Mouse (Mus musculus) forelimb bud, embryonic 11.5 days (tissue): Measurements from ENCODE around the gene Sugct.
"Not testable (repeated sequence)": the region's sequence is repeated elsewhere in the genome, so short reads cannot be mapped to it uniquely, and the experiment has no call there.

Experiments used
- DNase-seq: peaks from one replicate; pipeline ENCODE4 v3.0.0-alpha.2; 2012; ENCODE audit warnings: low read depth, low spot score

Sugct gene

DNA sequence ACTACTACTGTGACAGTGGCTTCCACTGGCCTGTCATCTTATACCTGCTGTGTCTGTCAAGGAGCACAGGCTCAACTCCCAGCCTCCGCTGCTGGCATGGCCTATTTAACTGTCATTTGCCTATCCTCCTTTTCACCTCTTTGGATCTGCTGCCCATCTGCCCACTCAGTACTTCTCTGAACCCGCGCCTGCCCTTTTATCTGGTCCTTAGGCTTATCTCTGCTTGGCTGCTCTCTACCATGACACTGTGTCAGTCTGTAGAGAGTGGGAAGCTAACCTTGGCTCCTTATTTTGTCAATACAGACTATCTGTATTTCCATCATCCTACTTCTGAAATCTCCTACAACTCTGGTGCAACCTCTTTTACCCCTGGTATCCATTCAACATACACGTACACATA lies 793.9 kb downstream of the Sugct start:
- DNase-seq = no peak

DNA sequence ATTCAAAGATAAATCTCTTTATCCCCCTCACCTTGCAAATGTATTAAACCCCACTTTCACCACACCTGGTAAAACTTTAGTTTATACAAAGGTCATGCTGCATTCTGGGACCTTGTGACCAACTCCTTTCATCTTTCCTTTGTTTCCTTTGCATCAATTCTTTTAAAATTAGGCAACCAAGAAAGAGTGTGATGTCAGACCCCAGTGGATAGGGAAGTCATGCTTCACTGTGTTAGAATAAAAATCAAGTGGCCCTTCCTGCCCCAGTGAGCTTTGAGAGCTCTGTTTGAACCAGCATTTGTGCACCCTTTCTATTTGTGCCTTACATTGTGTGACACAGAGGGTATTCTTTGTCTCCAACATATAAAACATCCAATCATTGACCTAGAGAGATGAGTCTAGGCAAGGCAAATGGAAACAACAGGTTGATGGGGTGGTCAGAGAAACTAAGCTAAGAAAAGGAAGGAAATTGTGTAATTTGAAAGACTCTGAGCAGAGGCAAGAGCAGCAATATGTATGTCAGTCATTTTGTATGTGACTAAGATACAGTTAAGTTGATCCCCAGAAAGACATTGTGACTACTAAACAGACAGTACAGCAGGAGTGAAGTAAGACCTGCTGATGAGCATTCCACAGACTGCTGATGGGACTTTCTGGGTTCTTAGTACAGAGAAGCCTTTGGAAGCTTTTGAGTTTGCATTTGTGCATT lies 797.1 kb downstream of the Sugct start:
- DNase-seq = no peak

- DNase-seq = no peak
Measured at GRCm38 (mm10) chr13:16878056-16878455, 817.3 kb downstream of the Sugct start.

GRCm38 (mm10) chr13:16859986-16860385 lies 835.4 kb downstream of the Sugct start:
- no peak for DNase-seq

- no peak for DNase-seq
Measured at GRCm38 (mm10) chr13:16847236-16847635, 848.1 kb downstream of the Sugct start.

GRCm38 (mm10) chr13:16840994-16841393 lies 854.4 kb downstream of the Sugct start:
- no peak for DNase-seq

- no peak for DNase-seq
Measured at GRCm38 (mm10) chr13:16838409-16838808, 856.9 kb downstream of the Sugct start.

DNA sequence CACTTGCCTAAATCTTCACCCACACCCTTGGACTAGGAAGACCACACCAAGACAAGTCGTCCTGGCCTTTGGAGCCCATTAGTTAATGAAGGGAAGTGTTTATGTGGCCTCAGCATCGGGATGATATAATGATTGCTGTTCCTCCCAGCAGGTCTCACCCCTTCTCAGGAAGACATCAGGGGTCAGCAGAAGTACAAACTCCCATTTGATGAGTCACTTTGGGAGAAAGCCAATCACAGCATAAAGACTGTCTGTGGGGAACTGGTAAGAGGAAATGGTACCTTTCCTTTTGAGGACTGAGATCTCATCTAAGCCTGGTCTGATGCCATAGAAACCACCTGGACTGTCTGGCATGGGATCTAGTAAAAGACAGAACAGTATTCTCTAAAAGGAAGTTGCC lies 860.2 kb downstream of the Sugct start:
- no peak for DNase-seq

- no peak for DNase-seq
Measured at GRCm38 (mm10) chr13:16833069-16833468, 862.3 kb downstream of the Sugct start.

- no peak for DNase-seq
Measured at GRCm38 (mm10) chr13:16831840-16832239, 863.5 kb downstream of the Sugct start.

- DNase-seq = not testable (repeated sequence)
Measured at GRCm38 (mm10) chr13:16830291-16830690, 865.1 kb downstream of the Sugct start.

DNA sequence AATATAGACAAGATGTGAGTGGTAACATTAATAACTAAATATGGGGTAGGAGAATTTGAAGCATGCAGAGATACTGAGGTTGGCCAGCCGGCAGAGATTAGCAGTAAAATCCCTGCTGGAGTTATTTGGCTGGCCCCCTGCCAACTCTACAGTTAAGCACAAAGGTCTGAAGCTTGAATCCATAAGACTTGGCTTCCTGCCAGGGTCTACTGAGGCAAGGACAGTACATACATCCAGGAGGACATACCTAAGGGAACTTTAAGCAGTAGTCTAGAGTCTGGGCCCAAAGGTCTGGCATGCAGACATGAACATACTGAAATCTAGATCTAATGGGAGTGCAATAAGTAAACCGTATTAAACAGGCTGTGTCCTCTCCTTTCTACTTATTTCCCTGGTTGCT lies 865.8 kb downstream of the Sugct start:
- DNase-seq = no peak

DNA sequence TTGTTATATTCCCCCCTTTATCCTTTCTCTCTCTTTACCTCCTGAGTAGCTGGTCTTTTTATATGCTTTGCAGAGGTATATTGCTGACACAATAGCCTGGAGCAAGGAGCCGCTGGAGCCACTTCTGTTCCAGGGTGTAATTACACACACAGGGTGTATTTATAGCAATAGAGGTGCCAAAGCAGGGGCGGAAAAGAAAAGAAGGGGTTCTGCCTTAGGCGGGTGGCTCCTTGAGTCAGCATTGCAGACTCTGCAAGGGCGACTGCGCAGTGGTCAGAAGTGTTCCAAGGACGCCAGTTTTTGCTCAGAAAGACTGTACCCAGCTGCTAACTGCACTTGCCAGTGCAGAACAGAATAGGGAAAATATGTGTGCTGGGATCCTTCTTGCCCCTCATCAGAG lies 869.7 kb downstream of the Sugct start:
- DNase-seq = peak; percentile 26

DNA sequence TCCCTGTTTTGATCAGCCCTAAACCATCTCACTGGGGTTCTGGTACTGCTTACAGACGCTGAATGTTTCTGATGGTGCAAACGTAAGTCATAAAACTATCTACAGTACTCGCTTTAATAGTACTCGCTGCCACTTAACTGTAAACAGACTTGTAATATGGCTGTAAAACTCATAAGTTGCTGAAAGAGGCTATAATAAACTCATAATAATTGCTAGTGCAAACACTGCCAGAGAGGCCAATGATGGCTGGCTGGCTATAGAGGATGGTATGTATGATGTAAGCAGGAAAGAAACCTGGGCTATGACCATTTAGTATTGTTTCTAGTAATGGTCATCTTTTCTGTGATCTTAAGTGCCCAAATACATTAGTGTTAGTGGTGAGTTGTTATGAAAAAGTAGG lies 873.6 kb downstream of the Sugct start:
- no peak for DNase-seq

DNA sequence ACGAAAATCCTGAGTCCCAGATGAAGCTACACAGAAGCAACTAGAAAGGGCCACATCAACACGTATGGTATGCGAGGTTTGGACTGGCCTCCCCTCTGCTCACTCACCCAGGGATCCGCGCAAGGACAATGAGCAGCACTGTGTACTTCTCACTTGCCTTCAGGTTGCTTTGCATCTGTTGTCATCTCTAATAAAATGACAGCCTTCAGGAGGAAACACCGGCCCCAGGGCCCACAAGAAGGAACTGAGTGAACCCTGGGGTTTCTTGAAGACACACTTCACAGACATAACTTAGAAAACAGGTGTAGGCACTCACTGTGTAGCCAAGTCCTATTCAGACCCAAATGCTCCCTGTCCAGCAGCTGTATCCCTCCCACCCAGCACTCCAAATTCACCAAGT lies 877.9 kb downstream of the Sugct start:
- no peak for DNase-seq

DNA sequence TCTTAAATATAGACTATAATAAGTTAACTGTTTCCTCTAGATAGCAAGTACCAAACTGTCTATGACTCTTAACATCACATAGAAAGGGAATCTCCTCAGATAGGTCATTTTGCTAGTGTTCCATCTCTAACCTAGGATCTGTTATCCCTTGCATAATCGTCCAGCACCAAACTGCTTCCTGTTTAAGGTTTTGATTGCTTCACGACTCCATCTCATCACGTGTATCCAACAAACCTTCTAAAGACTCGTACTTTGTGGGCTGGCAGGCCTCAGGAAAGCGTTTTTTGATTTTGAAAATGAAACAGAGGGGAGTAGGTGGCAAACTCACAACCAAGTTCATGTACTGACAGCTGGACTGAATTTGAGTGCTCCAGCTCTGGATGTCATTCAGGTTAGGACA lies 878.6 kb downstream of the Sugct start:
- no peak for DNase-seq

DNA sequence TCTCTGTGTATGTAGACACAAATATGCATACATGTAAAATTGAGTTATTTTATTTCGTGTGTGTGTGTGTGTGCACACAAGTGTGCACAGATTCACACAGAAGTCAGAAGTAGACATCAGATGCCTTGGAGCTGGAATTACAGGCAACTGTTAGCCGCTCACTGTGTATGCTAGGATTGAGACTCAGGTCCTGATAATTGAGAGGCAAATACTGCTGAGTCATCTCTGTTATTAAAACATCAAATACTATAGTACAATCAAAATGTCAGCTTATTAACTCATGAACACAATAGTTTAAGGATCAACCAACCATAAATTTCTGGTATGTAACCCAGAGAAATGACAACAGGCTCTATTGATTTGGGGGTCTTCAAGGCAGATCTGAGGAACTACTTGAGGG lies 883.1 kb downstream of the Sugct start:
- no peak for DNase-seq
